Mouse (Mus musculus) erythroid progenitor cell, adult 5-6 weeks (primary cell): ENCODE measurements around the gene Shroom1. TPM values are rescaled to one million over a fixed set of nuclear protein-coding genes. Genes with fewer than 3 reads are reported as not detected.

Experiments used
- ATAC-seq: replicated peaks from 2 replicates; pipeline ENCODE4 v1.8.0; 2016; ENCODE audit warnings: moderate number of reproducible peaks, mild to moderate bottlenecking, moderate TSS enrichment, inconsistent platforms; ENCODE audit not compliant: poor library complexity, low FRiP score, severe bottlenecking
- total RNA-seq, 2 experiments: library from RNA; stranded (forward) in 1 of 2; stranded (reverse) in 1 of 2; fragments of 150-400 nt in 1 of 2; fragments of 186-747, 209-891 nt in 1 of 2; gene quantifications; 2 replicates each; pipeline versions ENCODE4 v1.2.3 to v1.2.4; 2015 to 2017; ENCODE audit warnings: low replicate concordance in 2 of 2

Shroom1 gene
- total RNA-seq, 2 experiments from 2014 or later, result not detected

GRCm38 (mm10) chr11:53504376-53504775 is 47.4 kb downstream of the Shroom1 start:
- no peak for ATAC-seq

- no peak for ATAC-seq
Measured at GRCm38 (mm10) chr11:53505026-53505663, 48.1 kb downstream of the Shroom1 start.

- no peak for ATAC-seq
Measured at GRCm38 (mm10) chr11:53507098-53507805, 50.2 kb downstream of the Shroom1 start.

GRCm38 (mm10) chr11:53508152-53508551 is 51.1 kb downstream of the Shroom1 start:
- ATAC-seq, result no peak

- no peak for ATAC-seq
Measured at GRCm38 (mm10) chr11:53508591-53508990, 51.6 kb downstream of the Shroom1 start.

GRCm38 (mm10) chr11:53510351-53510750 is 53.3 kb downstream of the Shroom1 start:
- no peak for ATAC-seq

GRCm38 (mm10) chr11:53516775-53517627 is 60.0 kb downstream of the Shroom1 start:
- no peak for ATAC-seq

Other genes starting within 250 kb of the Shroom1 start
- gene Hspa4, start 156.7 kb upstream of the Shroom1 start, total RNA-seq (2015; ENCODE audit: low replicate concordance), result 36.5 and 48.7 TPM in 2 replicates
- 101 and 152 TPM in 2 replicates for gene Hspa4, start 156.7 kb upstream of the Shroom1 start, total RNA-seq (2017; ENCODE audit: low replicate concordance)
- 4.7 and 19.3 TPM in 2 replicates for gene Zcchc10, start 132.5 kb upstream of the Shroom1 start, total RNA-seq (2015; ENCODE audit: low replicate concordance)
- 0.39 and 4.0 TPM in 2 replicates for gene Zcchc10, start 132.5 kb upstream of the Shroom1 start, total RNA-seq (2017; ENCODE audit: low replicate concordance)
- 23.9 and 67.4 TPM in 2 replicates for gene Aff4, start 106.4 kb upstream of the Shroom1 start, total RNA-seq (2015; ENCODE audit: low replicate concordance)
- 20.7 and 27.0 TPM in 2 replicates for gene Aff4, start 106.4 kb upstream of the Shroom1 start, total RNA-seq (2017; ENCODE audit: low replicate concordance)
- not detected in 2 replicates for gene Leap2, start 34.0 kb upstream of the Shroom1 start, total RNA-seq (2015; ENCODE audit: low replicate concordance)
- not detected in 2 replicates for gene Leap2, start 34.0 kb upstream of the Shroom1 start, total RNA-seq (2017; ENCODE audit: low replicate concordance)
- gene Uqcrq, start 26.4 kb upstream of the Shroom1 start, total RNA-seq (2015; ENCODE audit: low replicate concordance), result 79.2 and 113 TPM in 2 replicates
- gene Uqcrq, start 26.4 kb upstream of the Shroom1 start, total RNA-seq (2017; ENCODE audit: low replicate concordance), result 29.4 and 33.0 TPM in 2 replicates
- not detected in 2 replicates for gene Gdf9, start 26.2 kb upstream of the Shroom1 start, total RNA-seq (2015; ENCODE audit: low replicate concordance)
- gene Gdf9, start 26.2 kb upstream of the Shroom1 start, total RNA-seq (2017; ENCODE audit: low replicate concordance), result 0.77 TPM in 1 of 2 replicates, not detected in the other
- gene Gm10447, start 95 bp upstream of the Shroom1 start, total RNA-seq (2015; ENCODE audit: low replicate concordance), result not detected in 2 replicates
- not detected in 2 replicates for gene Gm10447, start 95 bp upstream of the Shroom1 start, total RNA-seq (2017; ENCODE audit: low replicate concordance)
- not detected in 2 replicates for gene Gm9837, start 13.3 kb downstream of the Shroom1 start, total RNA-seq (2015; ENCODE audit: low replicate concordance)
- not detected in 2 replicates for gene Gm9837, start 13.3 kb downstream of the Shroom1 start, total RNA-seq (2017; ENCODE audit: low replicate concordance)
- gene Gm9945, start 23.0 kb downstream of the Shroom1 start, total RNA-seq (2015; ENCODE audit: low replicate concordance), result 5.8 TPM in 1 of 2 replicates, not detected in the other
- not detected in 2 replicates for gene Gm9945, start 23.0 kb downstream of the Shroom1 start, total RNA-seq (2017; ENCODE audit: low replicate concordance)
- 29.9 and 42.8 TPM in 2 replicates for gene Sowaha, start 23.1 kb downstream of the Shroom1 start, total RNA-seq (2015; ENCODE audit: low replicate concordance)
- gene Sowaha, start 23.1 kb downstream of the Shroom1 start, total RNA-seq (2017; ENCODE audit: low replicate concordance), result 36.8 and 50.7 TPM in 2 replicates
- 143 and 148 TPM in 2 replicates for gene Sept8, start 62.1 kb downstream of the Shroom1 start, total RNA-seq (2015; ENCODE audit: low replicate concordance)
- 101 and 111 TPM in 2 replicates for gene Sept8, start 62.1 kb downstream of the Shroom1 start, total RNA-seq (2017; ENCODE audit: low replicate concordance)
- gene Kif3a, start 110.2 kb downstream of the Shroom1 start, total RNA-seq (2015; ENCODE audit: low replicate concordance), result 1.3 and 10.5 TPM in 2 replicates
- gene Kif3a, start 110.2 kb downstream of the Shroom1 start, total RNA-seq (2017; ENCODE audit: low replicate concordance), result 3.5 and 4.6 TPM in 2 replicates
- 6.8 TPM in 1 of 2 replicates, not detected in the other for gene Il4, start 161.5 kb downstream of the Shroom1 start, total RNA-seq (2015; ENCODE audit: low replicate concordance)
- gene Il4, start 161.5 kb downstream of the Shroom1 start, total RNA-seq (2017; ENCODE audit: low replicate concordance), result not detected in 2 replicates
- gene Il13, start 177.5 kb downstream of the Shroom1 start, total RNA-seq (2015; ENCODE audit: low replicate concordance), result not detected in 2 replicates
- not detected in 2 replicates for gene Il13, start 177.5 kb downstream of the Shroom1 start, total RNA-seq (2017; ENCODE audit: low replicate concordance)